Mouse (Mus musculus) T-helper 2 cell (primary cell): Measurements from ENCODE around the gene Akr1b8.
"Not testable (repeated sequence)": the region's sequence is repeated elsewhere in the genome, so short reads cannot be mapped to it uniquely, and the experiment has no call there.

Experiments
- in situ Hi-C: fragments of 300-600 bp; cut with MboI, MseI; formaldehyde crosslinking; loops from one replicate; pipeline ENCODE4 v1.15.1; 2025; ENCODE audit warnings: high pct_unique_total_duplicates

Akr1b8 gene

GRCm38 (mm10) chr6:34353658-34354353 lies at the start of gene Akr1b8:
Gene Akr1b8 (plus strand): TSS chr6:34354119.
- in situ Hi-C loops = loop anchor here (25.0 kb wide), 1 partner anchor 408 kb away; no protein-coding TSS in a partner anchor

DNA sequence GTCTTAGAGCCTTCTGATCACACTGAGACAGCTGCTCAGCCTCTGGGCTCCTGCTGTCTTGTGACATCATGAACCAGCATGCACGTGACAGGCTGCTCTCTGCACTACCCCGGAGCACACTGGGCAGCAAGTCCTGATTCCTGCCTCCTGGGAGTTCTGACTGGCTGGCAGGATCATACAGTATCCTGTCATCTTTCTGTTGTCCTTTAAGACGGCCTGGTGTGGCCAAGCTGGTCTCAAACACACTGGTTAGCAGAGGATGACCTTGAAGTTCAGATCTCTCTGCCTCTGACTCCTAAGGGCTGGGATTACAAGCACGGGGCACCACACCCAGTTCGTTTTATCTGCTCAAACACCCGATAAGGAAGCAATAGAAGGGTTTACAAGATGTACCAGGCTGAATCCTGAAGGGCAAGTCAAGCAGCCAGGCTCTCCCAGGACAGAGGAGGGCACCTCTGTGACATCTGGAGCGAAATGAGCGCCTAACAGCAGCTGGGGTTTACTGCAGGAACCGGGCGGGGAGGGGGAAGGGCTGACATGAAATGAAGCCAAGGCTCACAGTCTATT lies 49.2 kb upstream of the Akr1b8 start:
- in situ Hi-C loops = no loop called here

- in situ Hi-C loops = no loop called here
Measured at GRCm38 (mm10) chr6:34306797-34307196, 47.1 kb upstream of the Akr1b8 start.

DNA sequence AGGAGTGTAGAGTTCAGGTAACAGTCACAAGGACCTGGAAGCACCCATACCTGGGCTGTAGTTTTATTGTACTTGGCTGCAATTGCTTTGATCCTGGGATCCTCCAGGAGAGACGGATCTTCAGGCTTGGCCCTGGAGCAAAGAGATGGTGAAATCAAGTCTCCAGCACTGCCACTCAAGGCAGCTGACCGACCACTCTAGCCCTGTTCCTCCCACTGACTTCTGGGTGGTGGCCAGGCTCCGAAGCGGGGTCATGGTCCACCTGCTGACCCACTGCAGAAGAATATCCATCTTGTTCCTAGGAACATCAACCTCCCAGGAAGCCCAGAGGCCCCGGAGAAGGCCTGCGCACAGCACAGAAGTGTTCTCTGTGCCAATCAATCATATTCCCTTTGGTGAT lies 44.4 kb upstream of the Akr1b8 start:
- in situ Hi-C loops = no loop called here

GRCm38 (mm10) chr6:34310023-34310595 lies 43.8 kb upstream of the Akr1b8 start:
- in situ Hi-C loops = loop anchor here (10.0 kb wide), 1 partner anchor 165 kb away; the partner anchor contains the start of gene Bpgm

GRCm38 (mm10) chr6:34313386-34313785 lies 40.5 kb upstream of the Akr1b8 start:
- in situ Hi-C loops = loop anchor here (10.0 kb wide), 1 partner anchor 161 kb away; the partner anchor contains the start of gene Bpgm

GRCm38 (mm10) chr6:34313921-34314320 lies 40.0 kb upstream of the Akr1b8 start:
- in situ Hi-C loops = loop anchor here (10.0 kb wide), 1 partner anchor 161 kb away; the partner anchor contains the start of gene Bpgm

- in situ Hi-C loops = loop anchor here (10.0 kb wide), 1 partner anchor 158 kb away; the partner anchor contains the start of gene Bpgm
Measured at GRCm38 (mm10) chr6:34316854-34317771, 36.8 kb upstream of the Akr1b8 start, which contains the start of gene Akr1b3. Gene Akr1b3 (minus strand): TSS chr6:34317478.

- in situ Hi-C loops = loop anchor here (10.0 kb wide), 1 partner anchor 157 kb away; the partner anchor contains the start of gene Bpgm
Measured at GRCm38 (mm10) chr6:34318172-34318571, 35.7 kb upstream of the Akr1b8 start.

- in situ Hi-C loops = loop anchor here (10.0 kb wide), 1 partner anchor 156 kb away; the partner anchor contains the start of gene Bpgm
Measured at GRCm38 (mm10) chr6:34318636-34319035, 35.3 kb upstream of the Akr1b8 start.

DNA sequence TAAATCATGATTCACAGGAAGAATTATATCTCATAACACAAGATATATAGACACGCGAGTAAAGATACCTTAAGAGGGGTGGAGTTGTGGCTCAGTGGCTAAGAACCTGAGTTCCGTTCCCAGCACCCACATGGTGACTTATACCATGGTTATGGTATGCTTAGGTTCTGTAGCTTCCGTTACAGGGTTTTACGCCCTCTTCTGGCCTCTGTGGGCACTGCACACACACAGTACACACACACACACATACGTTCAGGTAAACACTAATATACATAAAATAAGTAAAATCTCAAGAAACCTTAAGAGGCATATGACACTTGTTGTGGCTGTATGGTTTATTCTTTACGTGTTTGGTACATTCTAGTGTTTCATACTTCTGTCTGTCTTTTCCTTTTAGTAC lies 31.8 kb upstream of the Akr1b8 start:
- in situ Hi-C loops = loop anchor here (10.0 kb wide), 1 partner anchor 1257 kb away; the partner anchor contains the start of gene Chchd3

DNA sequence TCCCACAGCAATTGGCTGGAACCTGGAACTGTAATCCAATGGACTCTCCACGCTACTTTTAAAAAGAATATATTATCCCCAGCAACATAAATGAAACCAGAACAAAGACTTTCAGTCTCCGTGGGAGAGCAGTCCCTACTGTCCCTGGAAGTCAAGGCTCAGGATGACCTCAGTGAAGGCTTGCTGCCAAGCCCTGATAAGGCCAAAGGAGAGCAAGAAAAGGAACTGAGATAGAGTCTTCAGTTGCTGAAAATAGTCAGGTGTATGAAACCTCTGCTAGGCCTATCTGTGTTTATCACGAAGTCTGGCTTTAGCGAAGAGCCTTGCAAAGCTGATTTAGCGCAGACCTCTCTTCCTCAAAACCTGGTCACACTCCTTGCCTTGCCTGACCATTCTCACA lies 22.5 kb upstream of the Akr1b8 start:
- in situ Hi-C loops = no loop called here

- in situ Hi-C loops = not testable (repeated sequence)
Measured at GRCm38 (mm10) chr6:34331804-34332203, 22.1 kb upstream of the Akr1b8 start.

DNA sequence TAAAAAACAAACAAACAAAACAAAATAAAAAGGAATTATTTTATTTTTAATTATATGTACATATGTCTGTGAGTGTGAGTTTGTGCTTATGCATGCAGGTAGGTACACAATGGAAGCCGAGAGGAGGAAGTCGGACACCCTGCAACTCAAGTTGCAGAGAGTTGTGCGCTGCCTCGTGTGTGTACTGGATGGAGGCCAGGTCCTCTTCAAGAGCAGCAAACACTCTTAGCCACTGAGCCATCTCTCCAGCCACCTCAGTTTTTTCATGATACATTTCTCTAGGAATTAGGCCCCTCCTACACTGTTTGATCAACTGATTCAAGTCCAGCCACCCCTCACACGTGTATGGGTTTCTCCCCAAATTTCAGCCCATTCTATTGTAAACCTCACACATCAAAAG lies 19.2 kb upstream of the Akr1b8 start:
- in situ Hi-C loops = no loop called here

DNA sequence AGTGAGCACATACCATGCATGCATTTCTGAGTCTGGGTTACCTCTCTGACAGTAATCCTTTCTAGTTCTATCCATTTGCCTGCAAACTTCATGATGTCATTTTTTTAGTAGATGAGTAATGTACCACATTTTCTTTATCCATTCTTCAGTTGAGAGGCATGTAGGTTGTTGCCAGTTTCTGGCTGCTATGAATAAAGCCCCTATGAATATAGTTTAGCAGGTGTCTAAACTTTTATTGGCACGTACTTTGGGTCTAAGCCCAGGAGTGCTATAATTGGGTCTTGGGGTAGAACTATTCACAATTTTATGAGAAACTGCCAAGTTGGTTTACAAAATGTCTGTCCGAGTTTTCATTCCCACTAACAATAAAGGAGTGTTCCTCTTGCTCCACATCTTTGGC lies 16.1 kb upstream of the Akr1b8 start:
- in situ Hi-C loops = no loop called here

GRCm38 (mm10) chr6:34341991-34342390 lies 11.9 kb upstream of the Akr1b8 start:
- in situ Hi-C loops = no loop called here

DNA sequence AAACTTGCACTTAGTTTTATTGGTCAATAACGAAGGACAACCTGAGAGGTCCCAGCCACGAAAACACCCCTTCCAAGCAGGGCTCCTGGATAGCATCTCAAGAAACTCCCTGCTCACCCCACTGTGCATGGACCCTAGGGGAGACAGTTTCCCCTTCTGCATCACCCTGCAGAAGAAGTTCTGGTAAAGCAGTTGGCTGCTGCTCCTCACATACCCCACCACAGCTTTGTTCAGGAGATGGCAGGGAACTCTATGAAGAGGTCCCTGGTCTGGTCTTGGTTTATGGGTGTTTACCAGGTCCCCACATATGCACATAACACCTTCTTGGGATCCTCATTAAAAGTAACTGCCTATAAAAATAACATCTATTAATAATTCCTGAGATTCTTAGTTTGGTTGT lies 11.4 kb upstream of the Akr1b8 start:
- in situ Hi-C loops = no loop called here

- in situ Hi-C loops = no loop called here
Measured at GRCm38 (mm10) chr6:34343426-34343825, 10.5 kb upstream of the Akr1b8 start.

DNA sequence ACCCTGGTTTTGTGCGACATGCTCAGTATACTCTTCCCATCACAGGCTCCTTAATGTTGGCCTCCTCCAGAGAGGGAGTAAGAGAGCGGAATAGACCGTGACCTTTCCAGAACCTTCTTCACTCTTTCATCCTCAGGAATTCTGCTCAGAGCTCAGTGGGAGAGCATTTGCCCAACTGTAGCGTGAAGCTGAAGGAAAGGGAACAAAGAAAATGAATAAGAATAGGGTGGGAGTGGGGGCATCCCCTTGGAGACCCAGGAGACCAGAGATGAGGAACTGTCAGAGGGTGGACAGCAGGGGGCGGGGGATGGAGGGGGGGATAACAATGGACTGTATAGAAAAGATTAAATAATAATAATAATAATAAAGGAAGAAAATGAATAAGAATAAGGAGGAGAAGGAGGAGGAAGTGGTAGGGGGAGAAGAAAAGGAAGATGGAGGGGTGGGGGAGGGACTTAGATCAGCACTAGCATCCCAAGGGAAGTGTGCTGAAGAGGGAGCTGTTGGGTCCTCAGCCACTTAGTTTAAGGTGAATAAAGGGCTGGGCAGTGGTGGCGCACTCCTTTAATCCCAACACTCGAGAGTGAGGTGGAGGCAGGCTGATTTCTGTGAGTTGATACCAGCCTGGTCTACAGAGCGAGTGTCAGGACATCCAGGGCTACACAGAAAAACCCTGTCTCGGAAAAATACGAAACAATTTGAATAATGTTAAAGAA lies 9.6 kb upstream of the Akr1b8 start:
- in situ Hi-C loops = no loop called here

GRCm38 (mm10) chr6:34344935-34345334 lies 9.0 kb upstream of the Akr1b8 start:
- in situ Hi-C loops = loop anchor here (5.0 kb wide), 1 partner anchor 53 kb away; no protein-coding TSS in a partner anchor
